Comparison of ENCODE assay signal across 19 mouse cellular contexts in the genomic region with DNA sequence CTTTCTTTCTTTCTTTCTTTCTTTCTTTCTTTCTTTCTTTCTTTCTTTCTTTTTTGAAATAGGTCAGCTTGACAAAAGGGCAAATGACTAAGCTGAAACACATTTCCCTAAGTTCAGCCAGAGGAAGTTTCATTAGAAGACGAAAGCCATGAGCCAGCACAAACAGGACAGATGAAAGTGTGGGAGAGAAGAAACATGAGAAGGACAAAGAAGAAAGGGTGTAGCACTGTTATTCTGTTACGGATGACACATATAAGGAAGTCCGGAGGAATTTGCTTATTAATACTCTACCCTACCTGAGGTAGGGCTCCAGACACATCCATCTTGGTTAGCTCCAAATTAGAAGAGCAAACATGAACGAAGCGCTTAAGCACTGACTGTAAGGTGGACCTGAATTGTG. TPM values are rescaled to one million over a fixed set of nuclear protein-coding genes. Genes with fewer than 3 reads are reported as not detected.
DNase-seq lines count a peak whose midpoint lies in the region; ATAC-seq and TF ChIP-seq lines count a peak whose summit lies in the region.
"Had no signal": no experiment of that assay in that cellular context is flagged by ENCODE, and none has a peak within 500 bp of the region (broad histone marks: within the 10 kb centered on the region; RNA-seq: fewer than 3 reads in every experiment).

No protein-coding gene starts in this region.

- H3K36me3 ChIP-seq in lung, postnatal 0 days (ENCODE audit: insufficient read depth, low read length) = no peaks in the 10 kb centered on the region
- H3K36me3 ChIP-seq in stomach, postnatal 0 days (ENCODE audit: control insufficient read depth, insufficient read depth, low read length) = no peaks in the 10 kb centered on the region
- no peaks in the 10 kb centered on the region for H3K36me3 ChIP-seq in hindbrain, embryonic 16.5 days (ENCODE audit: control insufficient read depth, insufficient read depth, low read length)
- H3K36me3 ChIP-seq: embryonic facial prominence, embryonic 12.5 days; heart, embryonic 13.5 days; midbrain, embryonic 15.5 days; neural tube, embryonic 15.5 days had no signal

- no peak overlapping the region for H3K4me2 ChIP-seq in lung, postnatal 0 days (replicated peaks; ENCODE audit: low read depth, low read length)
- H3K4me2 ChIP-seq in stomach, postnatal 0 days (replicated peaks; ENCODE audit: low read depth) = no peak overlapping the region
- no peak overlapping the region for H3K4me2 ChIP-seq in hindbrain, embryonic 16.5 days (ENCODE audit: low read length)
- H3K4me2 ChIP-seq: embryonic facial prominence, embryonic 12.5 days; heart, embryonic 13.5 days; midbrain, embryonic 15.5 days; neural tube, embryonic 15.5 days had no signal

- no peaks in the 10 kb centered on the region for H3K9me3 ChIP-seq in lung, postnatal 0 days (ENCODE audit: low read length)
- H3K9me3 ChIP-seq in stomach, postnatal 0 days (ENCODE audit: control insufficient read depth, low read length) = no peaks in the 10 kb centered on the region
- no peaks in the 10 kb centered on the region for H3K9me3 ChIP-seq in hindbrain, embryonic 16.5 days (ENCODE audit: control insufficient read depth, low read length)
- H3K9me3 ChIP-seq: embryonic facial prominence, embryonic 12.5 days; G1E; heart, embryonic 13.5 days; midbrain, embryonic 15.5 days; neural tube, embryonic 15.5 days had no signal

- H3K4me1 ChIP-seq in lung, postnatal 0 days (ENCODE audit: insufficient read depth, low read depth, low read length) = no peaks in the 10 kb centered on the region
- H3K4me1 ChIP-seq in lung, adult 2 months (ENCODE audit: control insufficient read depth, insufficient read depth, low read length) = no peaks in the 10 kb centered on the region
- H3K4me1 ChIP-seq in stomach, postnatal 0 days (replicated peaks; ENCODE audit: control insufficient read depth, insufficient read depth) = no peaks in the 10 kb centered on the region
- no peaks in the 10 kb centered on the region for H3K4me1 ChIP-seq in hindbrain, embryonic 16.5 days (ENCODE audit: control insufficient read depth, insufficient read depth, low read depth, low read length)
- H3K4me1 ChIP-seq: embryonic facial prominence, embryonic 12.5 days had no signal

- H3K9ac ChIP-seq in lung, postnatal 0 days (replicated peaks; ENCODE audit: low read depth) = no peak overlapping the region
- no peak overlapping the region for H3K9ac ChIP-seq in stomach, postnatal 0 days (ENCODE audit: low read length)
- no peak overlapping the region for H3K9ac ChIP-seq in hindbrain, embryonic 16.5 days (ENCODE audit: low read depth, low read length)
- H3K9ac ChIP-seq: embryonic facial prominence, embryonic 12.5 days; heart, embryonic 13.5 days; liver, embryonic 14.5 days; midbrain, embryonic 15.5 days; neural tube, embryonic 15.5 days had no signal

- ATAC-seq in lung, postnatal 0 days = no peak
- peak; percentile 20 to 31; a peak in 2 of 4 replicates for ATAC-seq in hematopoietic stem cell, adult 5-6 weeks (replicated peaks in 1 of 2; ENCODE audit: insufficient read depth in 1 of 2, low FRiP score in 2 of 2, low TSS enrichment in 1 of 2, low read depth in 1 of 2, poor library complexity in 2 of 2, severe bottlenecking in 2 of 2)
- ATAC-seq in stomach, postnatal 0 days (ENCODE audit: low FRiP score, low TSS enrichment) = peak; percentile 80
- ATAC-seq in hindbrain, embryonic 16.5 days = no peak
- ATAC-seq: forebrain, embryonic 16.5 days; midbrain, embryonic 15.5 days had no signal

- no peak for TF ChIP-seq POLR2A in lung, adult 2 months (IDR thresholded peaks at IDR 0.05; ENCODE audit: borderline replicate concordance, extremely low read depth, low read depth, low read length)

- no peaks in the 10 kb centered on the region for H3K27me3 ChIP-seq in lung, postnatal 0 days (replicated peaks; ENCODE audit: insufficient read depth, low read length)
- H3K27me3 ChIP-seq in stomach, postnatal 0 days (ENCODE audit: control insufficient read depth, insufficient read depth, low read length) = no peaks in the 10 kb centered on the region
- no peaks in the 10 kb centered on the region for H3K27me3 ChIP-seq in hindbrain, embryonic 16.5 days (replicated peaks; ENCODE audit: control insufficient read depth, insufficient read depth, low read length)
- H3K27me3 ChIP-seq: embryonic facial prominence, embryonic 12.5 days; heart, embryonic 13.5 days; midbrain, embryonic 15.5 days; neural tube, embryonic 15.5 days had no signal

- 66% methylated on average over 5 of the region's 5 CpGs for WGBS in lung, postnatal 0 days
- WGBS in lung, adult 2 months = 64% methylated on average over 5 of the region's 5 CpGs
- 45% methylated on average over 5 of the region's 5 CpGs for WGBS in stomach, postnatal 0 days
- 93% methylated on average over 5 of the region's 5 CpGs for WGBS in hindbrain, embryonic 16.5 days

- DNase-seq in lung, postnatal 0 days (ENCODE audit: low spot score) = peak; percentile 9
- no peak for DNase-seq in lung, adult 2 months
- DNase-seq in Muller cell, postnatal 12 days (ENCODE audit: inconsistent ontology term) = peak; percentile 38
- DNase-seq in stomach, postnatal 0 days (ENCODE audit: low spot score) = no peak
- DNase-seq in T-cell, adult 2 months (ENCODE audit: low spot score) = no peak
- DNase-seq: adrenal gland, adult 8-10 months; cerebellum, adult 9-10 months; kidney, adult 9 months; right cerebral cortex, postnatal 14 days; thymus, postnatal 14 days had no signal

- H3K27ac ChIP-seq in lung, postnatal 0 days (ENCODE audit: low read length) = no peak overlapping the region
- no peak overlapping the region for H3K27ac ChIP-seq in stomach, postnatal 0 days (replicated peaks)
- H3K27ac ChIP-seq in hindbrain, embryonic 16.5 days (ENCODE audit: low read depth, low read length) = no peak overlapping the region
- H3K27ac ChIP-seq: embryonic facial prominence, embryonic 12.5 days; heart, embryonic 13.5 days; liver, embryonic 14.5 days; midbrain, embryonic 15.5 days; neural tube, embryonic 15.5 days had no signal

- H3K4me3 ChIP-seq in lung, postnatal 0 days (ENCODE audit: low read depth, low read length) = no peak overlapping the region
- no peak overlapping the region for H3K4me3 ChIP-seq in lung, adult 2 months (replicated peaks; ENCODE audit: extremely low read depth, low read depth, low read length)
- H3K4me3 ChIP-seq in stomach, postnatal 0 days (ENCODE audit: low read depth, low read length) = no peak overlapping the region
- no peak overlapping the region for H3K4me3 ChIP-seq in hindbrain, embryonic 16.5 days (ENCODE audit: low read length)
- H3K4me3 ChIP-seq: embryonic facial prominence, embryonic 12.5 days; heart, embryonic 13.5 days; midbrain, embryonic 15.5 days; neural tube, embryonic 15.5 days had no signal

- no peak for TF ChIP-seq EP300 in lung, postnatal 0 days (IDR thresholded peaks at IDR 0.05)
- no peak for TF ChIP-seq EP300 in stomach, postnatal 0 days (optimal IDR thresholded peaks at IDR 0.05)

- no peak for TF ChIP-seq CTCF in lung, postnatal 0 days (IDR thresholded peaks at IDR 0.05)
- no peak for TF ChIP-seq CTCF in lung, adult 2 months (IDR thresholded peaks at IDR 0.05; ENCODE audit: insufficient read depth, low read length)
- no peak for TF ChIP-seq CTCF in stomach, postnatal 0 days (IDR thresholded peaks at IDR 0.05; ENCODE audit: low read depth)

RNA-seq across cellular contexts. Expression of gene Ikzf2, which starts 31.7 kb away (rescaled TPM):
- polyA plus RNA-seq in lung, postnatal 0 days (2015; fragmentation: Nextera tagmentation; extraction: Ambion mirVana) = 0.88 and 1.5 TPM in 2 replicates
- 0.80 and 1.5 TPM in 2 replicates for polyA plus RNA-seq in lung, adult 2 months (2012; rRNA removed)
- 56.7 and 64.6 TPM in 2 replicates for total RNA-seq in hematopoietic stem cell, adult 5-6 weeks (2017)
- 2.4 and 2.5 TPM in 2 replicates for polyA plus RNA-seq in stomach, postnatal 0 days (2015; fragmentation: Nextera tagmentation; extraction: Ambion mirVana)
- polyA plus RNA-seq in hindbrain, embryonic 16.5 days (2015; fragmentation: Nextera tagmentation; extraction: Ambion mirVana) = 2.9 and 3.8 TPM in 2 replicates

Comparison
In these comparisons a context has a peak if more than half of its experiments do, and no peak if none do; other contexts are left out.
1. DNase-seq: peak in lung, postnatal 0 days (single experiment) and Muller cell, postnatal 12 days (single experiment); none in lung, adult 2 months (single experiment), stomach, postnatal 0 days (single experiment) and T-cell, adult 2 months (single experiment).
2. ATAC-seq: peak in hematopoietic stem cell, adult 5-6 weeks (2 of 2) and stomach, postnatal 0 days (single experiment); none in lung, postnatal 0 days (single experiment) and hindbrain, embryonic 16.5 days (single experiment).